Mouse (Mus musculus) midbrain, embryonic 12.5 days (tissue): ENCODE data around the gene Zfyve28. TPM values are rescaled to one million over a fixed set of nuclear protein-coding genes. Genes with fewer than 3 reads are reported as not detected.

Experiments
- ATAC-seq: fragments of 200-750 bp; cut with Nextera tagmentation; 2 replicates; pipeline ENCODE4 v1.8.0; 2017; ENCODE audit warnings: low read depth, moderate TSS enrichment, moderate library complexity; ENCODE audit not compliant: low FRiP score
- H3K27ac ChIP-seq: fragments of 300-500 bp; sonication (generic); replicated peaks from 2 replicates; pipeline ENCODE4 v1.5.1; 2016; ENCODE audit warnings: mild to moderate bottlenecking
- H3K27me3 ChIP-seq: fragments of 300-500 bp; sonication (generic); 2 replicates; pipeline ENCODE4 v1.6.1; 2016; ENCODE audit warnings: mild to moderate bottlenecking
- H3K36me3 ChIP-seq: fragments of 300-500 bp; sonication (generic); 2 replicates; pipeline ENCODE4 v1.6.1; 2016
- H3K4me1 ChIP-seq: fragments of 300-500 bp; sonication (generic); 2 replicates; pipeline ENCODE4 v1.6.1; 2016
- H3K4me2 ChIP-seq: fragments of 300-500 bp; sonication (generic); replicated peaks from 2 replicates; pipeline ENCODE4 v1.6.1; 2016; ENCODE audit warnings: mild to moderate bottlenecking, moderate library complexity
- H3K4me3 ChIP-seq: fragments of 300-500 bp; sonication (generic); 2 replicates; pipeline ENCODE4 v1.5.1; 2016; ENCODE audit warnings: mild to moderate bottlenecking
- H3K9ac ChIP-seq: fragments of 300-500 bp; sonication (generic); replicated peaks from 2 replicates; pipeline ENCODE4 v1.6.1; 2016; ENCODE audit warnings: mild to moderate bottlenecking, moderate library complexity
- H3K9me3 ChIP-seq: fragments of 300-500 bp; sonication (generic); 2 replicates; pipeline ENCODE4 v1.6.1; 2016; ENCODE audit warnings: mild to moderate bottlenecking
- WGBS: fragments of 180-500 bp; shearing (Covaris S2); methylation state at CpG from one replicate; pipeline ENCODE4 v1.1.7; 2016; 5-methylcytosine and 5-hydroxymethylcytosine counted together
- polyA plus RNA-seq: library from polyadenylated mRNA; unstranded; fragments of >200 nt; fragmentation: Nextera tagmentation; extraction: Ambion mirVana; gene quantifications from 2 replicates; pipeline ENCODE4 v1.2.1, GENCODE M21; 2016

Zfyve28 gene
- polyA plus RNA-seq, 1 experiment from 2014 or later, result 1.9 TPM

DNA sequence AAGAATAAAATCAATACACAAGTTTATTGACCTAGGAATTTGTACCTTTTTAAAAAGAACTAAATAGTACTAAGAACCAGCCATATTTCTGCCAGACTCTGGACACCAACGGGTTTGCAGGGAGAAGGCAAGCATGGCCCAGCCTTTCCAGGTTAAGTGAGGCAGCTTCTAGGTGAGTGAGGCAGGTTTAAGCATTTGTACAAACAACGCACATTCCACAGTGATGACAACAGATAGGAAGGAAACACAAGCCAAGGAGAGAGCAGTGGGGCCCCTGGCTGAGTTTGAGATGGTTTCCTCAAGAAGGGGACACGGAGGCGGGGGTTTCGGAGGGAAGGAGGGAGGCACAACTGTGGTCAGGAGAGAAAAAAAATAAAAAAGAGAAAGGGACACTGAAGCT is 69.6 kb downstream of the Zfyve28 start:
- no peak for ATAC-seq
- no peaks in the 10 kb centered on the region for H3K36me3 ChIP-seq
- WGBS, result 79% methylated on average over 5 of the region's 5 CpGs
- H3K4me2 ChIP-seq, result no peak overlapping the region
- no peaks in the 10 kb centered on the region for H3K9me3 ChIP-seq
- H3K27me3 ChIP-seq, result 0 out of 2 replicates have a peak, but pooled peaks cover 2% of the 10 kb centered on the region
- no peak overlapping the region for H3K27ac ChIP-seq
- no peak overlapping the region for H3K4me3 ChIP-seq
- no peaks in the 10 kb centered on the region for H3K4me1 ChIP-seq
- H3K9ac ChIP-seq, result no peak overlapping the region

DNA sequence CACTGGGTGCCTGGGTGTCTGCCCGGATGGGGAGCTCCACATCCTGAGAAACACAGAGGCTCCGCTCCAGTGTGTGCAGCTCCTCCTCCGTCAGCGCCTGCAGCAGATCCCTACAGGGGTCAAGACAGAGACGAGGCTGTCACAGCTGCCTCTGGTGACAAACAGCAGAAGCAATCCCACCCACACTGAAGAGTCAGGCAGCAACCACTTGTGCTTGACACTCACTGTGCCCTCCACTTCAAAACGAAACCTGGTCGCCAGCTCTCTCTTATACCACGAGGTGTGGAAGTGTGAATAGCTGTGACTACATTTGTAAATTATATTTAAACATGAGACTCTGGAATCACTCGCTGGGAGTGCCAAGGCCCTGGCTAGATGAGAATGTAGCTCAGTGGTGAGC is 70.5 kb downstream of the Zfyve28 start:
- Histone ChIP-seq H3K36me3 (no peaks in the 10 kb centered on the region), H3K4me2 (no peak overlapping the region), H3K4me3 (no peak overlapping the region), H3K9me3 (no peaks in the 10 kb centered on the region), H3K4me1 (no peaks in the 10 kb centered on the region), H3K9ac (no peak overlapping the region), H3K27ac (no peak overlapping the region), H3K27me3 (0 out of 2 replicates have a peak, but pooled peaks cover 2% of the 10 kb centered on the region)
- WGBS, result 65% methylated on average over 9 of the region's 9 CpGs
- no peak for ATAC-seq

DNA sequence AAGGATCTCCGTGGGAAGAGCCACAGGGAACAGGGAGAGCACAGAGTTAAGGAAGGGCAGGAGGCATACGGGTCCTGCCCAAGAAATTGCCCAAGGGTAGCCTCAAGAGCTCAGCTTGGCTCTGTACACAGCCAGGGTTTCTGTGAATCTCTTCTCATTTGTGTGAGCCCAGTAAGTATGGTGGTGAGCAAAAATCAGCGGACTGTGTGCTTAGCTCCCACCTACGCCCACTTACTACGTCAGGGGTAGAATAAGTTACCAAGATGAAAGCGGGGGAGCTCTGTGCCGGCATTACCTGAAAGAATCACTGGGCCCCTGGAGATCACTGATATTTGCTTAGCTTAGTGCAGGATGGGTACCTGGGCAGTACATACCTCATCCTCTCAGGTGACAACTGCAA is 72.2 kb downstream of the Zfyve28 start:
- Histone ChIP-seq H3K9me3 (no peaks in the 10 kb centered on the region), H3K36me3 (no peaks in the 10 kb centered on the region), H3K4me1 (no peaks in the 10 kb centered on the region), H3K27ac (no peak overlapping the region), H3K4me3 (no peak overlapping the region), H3K9ac (no peak overlapping the region), H3K27me3 (0 out of 2 replicates have a peak, but pooled peaks cover 2% of the 10 kb centered on the region), H3K4me2 (no peak overlapping the region)
- WGBS, result 82% methylated on average over 7 of the region's 7 CpGs
- no peak for ATAC-seq

DNA sequence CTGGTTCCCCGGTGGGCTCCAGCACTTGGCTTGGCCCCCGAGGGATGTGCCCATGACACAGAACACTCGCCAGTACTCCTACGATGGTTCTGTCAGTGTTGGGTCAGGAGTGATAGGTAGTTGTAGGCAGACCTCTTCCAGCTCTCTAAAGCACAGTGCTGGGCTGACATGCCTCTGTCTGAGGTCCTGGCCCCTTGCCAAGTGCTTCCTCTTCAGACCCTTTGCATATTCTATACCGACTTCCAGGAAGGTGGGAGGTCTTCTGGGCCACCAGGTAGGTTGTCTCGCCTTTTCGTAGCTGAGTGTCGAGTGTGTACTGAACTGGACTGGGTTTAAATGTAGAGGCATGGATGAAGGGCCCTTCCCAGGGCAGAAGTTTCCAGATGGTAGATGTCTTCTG is 74.6 kb downstream of the Zfyve28 start:
- no peaks in the 10 kb centered on the region for H3K4me1 ChIP-seq
- H3K27me3 ChIP-seq, result 0 out of 2 replicates have a peak, but pooled peaks cover 2% of the 10 kb centered on the region
- WGBS, result 84% methylated on average over 8 of the region's 8 CpGs
- H3K9me3 ChIP-seq, result no peaks in the 10 kb centered on the region
- no peak for ATAC-seq
- H3K4me2 ChIP-seq, result no peak overlapping the region
- no peak overlapping the region for H3K27ac ChIP-seq
- no peak overlapping the region for H3K4me3 ChIP-seq
- no peak overlapping the region for H3K9ac ChIP-seq
- no peaks in the 10 kb centered on the region for H3K36me3 ChIP-seq

DNA sequence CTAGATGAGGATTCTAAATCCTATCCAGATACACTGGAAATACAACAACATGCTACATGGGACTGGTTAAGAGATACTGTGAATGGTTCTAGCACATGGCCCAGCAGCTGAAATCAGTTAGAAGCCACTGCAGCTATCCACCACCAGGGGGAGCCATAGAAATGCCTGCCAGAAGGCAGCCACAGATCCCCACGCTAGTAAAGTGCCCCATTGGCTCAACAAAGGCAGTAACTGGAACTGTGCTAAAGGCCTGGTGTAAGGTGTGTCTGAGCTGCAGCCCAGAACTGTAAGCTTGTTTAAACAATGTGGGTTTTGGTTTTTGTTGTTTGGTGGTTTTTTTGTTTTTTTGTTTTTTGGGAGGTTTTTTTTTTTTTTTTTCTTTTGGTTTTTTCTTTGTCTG is 78.0 kb downstream of the Zfyve28 start:
- ATAC-seq, result no peak
- Histone ChIP-seq H3K4me3 (no peak overlapping the region), H3K4me2 (no peak overlapping the region), H3K4me1 (no peaks in the 10 kb centered on the region), H3K27ac (no peak overlapping the region), H3K27me3 (no peaks in the 10 kb centered on the region), H3K9me3 (no peaks in the 10 kb centered on the region), H3K36me3 (no peaks in the 10 kb centered on the region), H3K9ac (no peak overlapping the region)
- WGBS, result 3% methylated on average over 1 of the region's 1 CpGs

DNA sequence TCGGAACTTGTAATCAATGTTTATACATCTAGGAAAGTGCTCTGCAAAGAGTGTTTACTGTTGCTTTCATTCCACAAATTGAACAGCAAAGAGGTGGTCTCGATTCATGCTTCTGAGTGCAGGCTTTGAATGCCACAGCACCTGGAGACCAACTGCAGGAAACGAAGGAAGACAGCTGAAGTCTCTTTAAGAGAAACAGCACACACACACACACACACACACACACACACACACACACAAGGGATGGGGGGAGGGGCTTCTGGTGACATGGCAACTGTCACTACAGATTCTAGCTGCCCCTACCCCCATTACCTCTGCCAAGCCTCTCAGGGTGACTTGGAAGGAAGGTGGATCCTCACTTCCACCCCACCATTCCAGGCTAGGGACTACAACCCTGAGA is 80.7 kb downstream of the Zfyve28 start:
- no peaks in the 10 kb centered on the region for H3K4me1 ChIP-seq
- 66% methylated on average over 3 of the region's 3 CpGs for WGBS
- no peak overlapping the region for H3K27ac ChIP-seq
- H3K9me3 ChIP-seq, result no peaks in the 10 kb centered on the region
- no peak overlapping the region for H3K4me3 ChIP-seq
- no peak overlapping the region for H3K9ac ChIP-seq
- H3K36me3 ChIP-seq, result no peaks in the 10 kb centered on the region
- no peak for ATAC-seq
- no peak overlapping the region for H3K4me2 ChIP-seq
- H3K27me3 ChIP-seq, result no peaks in the 10 kb centered on the region

DNA sequence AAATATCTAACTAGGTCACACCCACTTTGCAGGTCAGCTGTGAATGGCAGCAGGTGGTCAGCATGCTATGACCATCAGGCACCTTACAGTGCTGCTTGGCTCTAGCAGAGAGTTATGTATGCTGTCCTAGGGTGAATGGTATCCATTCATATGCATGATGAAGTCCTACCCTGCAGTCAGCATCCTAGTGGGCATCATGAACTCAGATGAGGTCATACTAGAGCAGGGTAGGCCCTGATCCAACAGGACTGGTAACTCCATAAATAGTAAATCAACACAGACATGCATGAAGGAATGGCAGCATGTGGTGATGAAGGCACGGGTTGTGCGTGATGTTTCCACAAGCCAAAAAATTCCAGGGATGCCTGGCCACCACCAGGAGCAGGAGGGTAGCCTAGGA is 82.5 kb downstream of the Zfyve28 start:
- H3K27ac ChIP-seq, result no peak overlapping the region
- H3K36me3 ChIP-seq, result no peaks in the 10 kb centered on the region
- H3K9me3 ChIP-seq, result no peaks in the 10 kb centered on the region
- no peak for ATAC-seq
- H3K27me3 ChIP-seq, result no peaks in the 10 kb centered on the region
- no peak overlapping the region for H3K4me3 ChIP-seq
- no peaks in the 10 kb centered on the region for H3K4me1 ChIP-seq
- H3K4me2 ChIP-seq, result no peak overlapping the region
- no peak overlapping the region for H3K9ac ChIP-seq
- 84% methylated on average over 2 of the region's 2 CpGs for WGBS

DNA sequence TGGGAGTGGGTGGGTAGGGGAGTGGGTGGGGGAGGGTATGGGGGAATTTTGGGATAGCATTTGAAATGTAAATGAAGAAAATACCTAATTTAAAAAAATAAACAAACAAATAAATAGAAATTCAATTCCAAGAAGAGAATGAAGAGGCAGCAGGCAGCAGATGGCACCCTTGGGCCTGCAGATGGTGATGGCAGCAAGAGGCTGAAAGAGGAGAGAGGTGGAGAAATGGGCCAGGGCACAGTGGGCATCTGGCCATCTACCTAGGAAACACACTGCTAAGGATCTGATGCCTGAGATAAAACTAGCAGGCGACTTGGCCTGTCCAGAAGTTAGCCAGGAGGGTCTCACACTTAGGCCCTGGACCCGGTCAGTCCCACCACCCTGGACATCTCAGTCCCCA is 83.3 kb downstream of the Zfyve28 start:
- H3K9me3 ChIP-seq, result no peaks in the 10 kb centered on the region
- no peak for ATAC-seq
- H3K9ac ChIP-seq, result no peak overlapping the region
- no peak overlapping the region for H3K4me3 ChIP-seq
- H3K27me3 ChIP-seq, result no peaks in the 10 kb centered on the region
- no peak overlapping the region for H3K4me2 ChIP-seq
- no peaks in the 10 kb centered on the region for H3K36me3 ChIP-seq
- no peaks in the 10 kb centered on the region for H3K4me1 ChIP-seq
- WGBS, result 82% methylated on average over 2 of the region's 2 CpGs
- no peak overlapping the region for H3K27ac ChIP-seq

DNA sequence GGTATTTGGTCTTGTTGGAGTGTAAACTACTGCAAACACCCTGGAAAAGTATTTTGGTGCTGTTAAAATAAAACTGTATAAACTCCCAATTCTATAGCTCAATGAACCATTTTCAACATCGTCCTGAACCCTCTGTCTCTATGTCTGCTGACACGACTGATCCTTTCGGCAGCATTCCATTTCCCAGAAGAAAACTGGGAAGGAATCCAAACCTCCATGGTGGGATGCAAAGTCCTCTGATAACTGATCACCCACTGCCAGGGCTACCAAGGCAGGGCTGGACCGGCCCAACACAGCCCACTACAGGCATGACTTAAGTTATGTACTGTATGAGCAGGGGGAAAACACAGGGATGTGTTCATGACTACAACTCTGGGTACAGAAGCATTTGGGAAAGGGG is 86.2 kb downstream of the Zfyve28 start:
- H3K27ac ChIP-seq, result no peak overlapping the region
- H3K4me1 ChIP-seq, result no peaks in the 10 kb centered on the region
- WGBS, result 92% methylated on average over 4 of the region's 4 CpGs
- H3K27me3 ChIP-seq, result no peaks in the 10 kb centered on the region
- no peak overlapping the region for H3K9ac ChIP-seq
- no peak for ATAC-seq
- H3K36me3 ChIP-seq, result no peaks in the 10 kb centered on the region
- H3K4me2 ChIP-seq, result no peak overlapping the region
- H3K9me3 ChIP-seq, result no peaks in the 10 kb centered on the region
- H3K4me3 ChIP-seq, result no peak overlapping the region

DNA sequence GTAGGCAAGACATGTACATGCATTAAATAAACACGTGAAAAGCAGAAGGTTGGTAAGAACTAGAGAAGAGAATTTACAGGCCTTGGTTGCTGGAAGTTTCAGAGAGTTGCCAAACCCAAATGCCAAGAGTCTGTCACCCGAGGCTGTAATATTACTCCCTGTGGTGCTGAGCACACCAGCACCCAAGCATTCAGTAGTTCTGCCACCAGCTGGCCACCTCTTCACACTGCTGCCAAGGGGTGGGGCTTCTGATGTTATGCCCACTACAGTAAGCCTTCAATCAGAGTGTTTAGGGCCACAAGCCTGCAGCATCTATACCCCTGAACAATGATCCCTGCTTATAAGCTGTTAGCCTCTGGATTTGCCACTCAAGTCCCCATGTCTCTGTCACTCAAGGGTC is 86.9 kb downstream of the Zfyve28 start:
- Histone ChIP-seq H3K4me3 (no peak overlapping the region), H3K9me3 (no peaks in the 10 kb centered on the region), H3K9ac (no peak overlapping the region), H3K27me3 (no peaks in the 10 kb centered on the region), H3K4me1 (no peaks in the 10 kb centered on the region), H3K36me3 (no peaks in the 10 kb centered on the region), H3K27ac (no peak overlapping the region), H3K4me2 (no peak overlapping the region)
- ATAC-seq, result no peak
- WGBS, result 79% methylated on average over 2 of the region's 2 CpGs

DNA sequence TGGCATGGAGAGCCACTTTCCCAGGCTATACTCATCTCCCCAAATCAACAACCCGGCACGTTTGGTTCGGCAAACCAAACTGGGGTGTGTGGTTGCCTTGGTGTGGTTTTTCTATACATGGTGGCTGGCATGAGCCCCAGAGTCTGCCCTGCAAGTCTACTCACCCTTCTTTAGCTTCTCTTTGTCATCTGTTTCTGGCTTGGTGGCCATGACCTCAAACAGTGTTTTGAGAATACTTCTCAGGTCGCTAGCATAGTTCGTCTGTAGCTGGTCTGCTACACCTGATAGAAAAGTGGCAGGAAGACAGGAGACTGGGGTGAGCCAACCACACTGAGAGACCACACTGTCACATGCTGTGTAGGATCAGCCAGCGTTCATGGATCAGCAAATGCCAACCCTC is 89.6 kb downstream of the Zfyve28 start:
- H3K27me3 ChIP-seq, result no peaks in the 10 kb centered on the region
- H3K9ac ChIP-seq, result no peak overlapping the region
- ATAC-seq, result no peak
- H3K9me3 ChIP-seq, result no peaks in the 10 kb centered on the region
- H3K27ac ChIP-seq, result no peak overlapping the region
- no peak overlapping the region for H3K4me2 ChIP-seq
- WGBS, result 86% methylated on average over 6 of the region's 6 CpGs
- no peaks in the 10 kb centered on the region for H3K4me1 ChIP-seq
- H3K36me3 ChIP-seq, result no peaks in the 10 kb centered on the region
- no peak overlapping the region for H3K4me3 ChIP-seq

DNA sequence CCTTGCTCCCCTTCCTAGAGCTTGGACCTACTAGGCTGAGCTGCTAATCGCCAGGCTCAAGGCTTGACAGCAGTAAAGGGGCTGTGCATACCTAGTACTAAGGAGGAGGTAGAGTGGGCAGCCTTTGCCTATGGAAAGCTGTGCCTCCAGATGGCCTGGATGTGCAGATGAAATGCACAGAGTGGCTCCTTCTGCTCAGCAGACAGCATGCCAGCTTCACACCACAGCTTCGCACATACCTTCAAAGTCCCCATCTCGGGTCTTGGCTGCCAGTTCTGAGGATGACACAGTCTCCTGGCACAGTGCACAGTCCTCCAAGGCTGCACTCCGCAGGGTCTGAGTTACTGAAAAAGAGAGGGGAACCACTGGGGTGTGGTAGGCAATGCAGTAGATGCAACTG is 91.0 kb downstream of the Zfyve28 start:
- H3K4me1 ChIP-seq, result no peaks in the 10 kb centered on the region
- no peak overlapping the region for H3K4me3 ChIP-seq
- no peak for ATAC-seq
- H3K27me3 ChIP-seq, result no peaks in the 10 kb centered on the region
- no peak overlapping the region for H3K9ac ChIP-seq
- no peak overlapping the region for H3K4me2 ChIP-seq
- H3K9me3 ChIP-seq, result no peaks in the 10 kb centered on the region
- no peaks in the 10 kb centered on the region for H3K36me3 ChIP-seq
- H3K27ac ChIP-seq, result no peak overlapping the region
- WGBS, result 80% methylated on average over 4 of the region's 4 CpGs

DNA sequence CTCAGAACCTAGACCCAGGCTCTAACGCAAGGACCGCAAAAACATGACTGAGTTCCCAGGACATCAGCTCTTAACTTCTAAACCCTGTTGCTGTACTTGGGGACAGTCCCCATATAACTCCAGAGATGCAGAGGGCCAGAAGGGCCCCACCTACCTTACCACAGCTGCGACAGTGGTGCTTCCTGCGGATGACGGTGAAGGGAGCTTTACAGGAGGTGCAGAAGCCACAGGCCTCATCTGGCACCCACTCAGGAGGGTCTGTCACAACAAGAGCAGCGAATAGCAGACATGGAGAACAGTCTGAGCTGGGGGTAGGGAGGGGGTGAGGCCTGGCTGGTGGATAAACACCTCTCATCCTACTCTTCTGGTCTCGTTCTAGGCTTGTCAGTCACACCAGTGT is 91.8 kb downstream of the Zfyve28 start:
- H3K9ac ChIP-seq, result no peak overlapping the region
- ATAC-seq, result no peak
- no peaks in the 10 kb centered on the region for H3K36me3 ChIP-seq
- H3K27me3 ChIP-seq, result no peaks in the 10 kb centered on the region
- H3K4me3 ChIP-seq, result no peak overlapping the region
- H3K4me2 ChIP-seq, result no peak overlapping the region
- 83% methylated on average over 7 of the region's 7 CpGs for WGBS
- no peak overlapping the region for H3K27ac ChIP-seq
- H3K9me3 ChIP-seq, result no peaks in the 10 kb centered on the region
- no peaks in the 10 kb centered on the region for H3K4me1 ChIP-seq
